ENCODE assay signal across 10 mouse cellular contexts in the genomic region with DNA sequence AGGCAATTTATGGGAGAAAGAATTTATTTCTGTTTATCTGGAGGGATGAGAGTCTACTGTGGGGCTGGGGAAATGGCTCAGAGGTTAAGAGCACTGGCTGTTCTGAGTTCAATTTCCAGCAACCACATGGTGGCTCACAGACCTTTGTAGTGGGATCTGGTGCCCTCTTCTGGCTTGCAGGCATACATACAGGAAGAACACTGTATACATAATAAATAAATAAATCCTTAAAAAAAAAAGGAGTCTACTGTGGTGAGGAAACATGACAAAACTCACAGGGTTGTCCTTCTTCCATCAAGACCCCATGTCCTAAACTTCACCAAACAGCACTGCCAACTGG. TPM values are rescaled to one million over a fixed set of nuclear protein-coding genes. Genes with fewer than 3 reads are reported as not detected.
A peak's percentile ranks its signal among the peaks of the same experiment; 100 is the strongest.
DNase-seq lines count a peak whose midpoint lies in the region; ATAC-seq and TF ChIP-seq lines count a peak whose summit lies in the region.
"Had no signal": no experiment of that assay in that cellular context is flagged by ENCODE, and none has a peak within 500 bp of the region (broad histone marks: within the 10 kb centered on the region; RNA-seq: fewer than 3 reads in every experiment).

No protein-coding gene starts in this region.

- ATAC-seq in intestine, postnatal 0 days: no peak
- ATAC-seq in intestine, embryonic 16.5 days: no peak

- peak; percentile 27 to 45 for DNase-seq in CD8-positive naive resting alpha-beta T cell, adult 2 months (ENCODE audit: low read depth in 2 of 2, low spot score in 2 of 2)
- peak; percentile 35 for DNase-seq in adrenal gland, adult 2 months
- peak; percentile 60 to 74 for DNase-seq in kidney, postnatal 36 days
- no peak for DNase-seq in left cerebral cortex, postnatal 36 days (ENCODE audit: low spot score in 2 of 2)
- DNase-seq in urinary bladder, postnatal 25 days (ENCODE audit: low spot score): no peak

- no peak overlapping the region for H3K9ac ChIP-seq in intestine, postnatal 0 days (ENCODE audit: low read depth, low read length)
- no peak overlapping the region for H3K9ac ChIP-seq in intestine, embryonic 16.5 days (ENCODE audit: low read depth, low read length)
- H3K9ac ChIP-seq: embryonic facial prominence, embryonic 13.5 days had no signal

- no peak overlapping the region for H3K27ac ChIP-seq in intestine, postnatal 0 days (ENCODE audit: low read depth, low read length)
- no peak overlapping the region for H3K27ac ChIP-seq in intestine, embryonic 16.5 days (ENCODE audit: low read length)
- H3K27ac ChIP-seq in small intestine, adult 2 months (ENCODE audit: insufficient read depth, low read depth, low read length): no peak overlapping the region
- H3K27ac ChIP-seq: embryonic facial prominence, embryonic 13.5 days had no signal

- no peak for TF ChIP-seq POLR2A in small intestine, adult 2 months (IDR thresholded peaks at IDR 0.05; ENCODE audit: low read depth, low read length)

- no peaks in the 10 kb centered on the region for H3K27me3 ChIP-seq in intestine, postnatal 0 days (replicated peaks; ENCODE audit: control insufficient read depth, insufficient read depth, low read length)
- no peaks in the 10 kb centered on the region for H3K27me3 ChIP-seq in intestine, embryonic 16.5 days (replicated peaks; ENCODE audit: control insufficient read depth, insufficient read depth, low read length)
- H3K27me3 ChIP-seq in small intestine, adult 2 months (ENCODE audit: control insufficient read depth, insufficient read depth, low read length): no peaks in the 10 kb centered on the region
- H3K27me3 ChIP-seq: embryonic facial prominence, embryonic 13.5 days had no signal

- no peak overlapping the region for H3K4me3 ChIP-seq in intestine, postnatal 0 days (ENCODE audit: low read depth, low read length)
- no peak overlapping the region for H3K4me3 ChIP-seq in intestine, embryonic 16.5 days (ENCODE audit: low read length)
- H3K4me3 ChIP-seq in small intestine, adult 2 months (ENCODE audit: low read depth, low read length): no peak overlapping the region
- H3K4me3 ChIP-seq: embryonic facial prominence, embryonic 13.5 days had no signal

- no peaks in the 10 kb centered on the region for H3K4me1 ChIP-seq in intestine, postnatal 0 days (replicated peaks; ENCODE audit: control insufficient read depth, insufficient read depth, low read length)
- no peaks in the 10 kb centered on the region for H3K4me1 ChIP-seq in intestine, embryonic 16.5 days (ENCODE audit: control insufficient read depth, insufficient read depth, low read length)
- no peaks in the 10 kb centered on the region for H3K4me1 ChIP-seq in small intestine, adult 2 months (ENCODE audit: control insufficient read depth, insufficient read depth, insufficient read length, low read length)
- H3K4me1 ChIP-seq: embryonic facial prominence, embryonic 13.5 days had no signal

- no peak overlapping the region for H3K4me2 ChIP-seq in intestine, postnatal 0 days (replicated peaks; ENCODE audit: low read depth)
- H3K4me2 ChIP-seq in intestine, embryonic 16.5 days (ENCODE audit: low read depth, low read length): no peak overlapping the region
- H3K4me2 ChIP-seq: embryonic facial prominence, embryonic 13.5 days had no signal

- no peaks in the 10 kb centered on the region for H3K9me3 ChIP-seq in intestine, postnatal 0 days (ENCODE audit: control insufficient read depth)
- no peaks in the 10 kb centered on the region for H3K9me3 ChIP-seq in intestine, embryonic 16.5 days (ENCODE audit: control insufficient read depth, low read length)
- H3K9me3 ChIP-seq: embryonic facial prominence, embryonic 13.5 days had no signal

- intact Hi-C loops in left cerebral cortex, postnatal 36 days (cut with DNase I): loop anchor here (5.0 kb wide), 2 partner anchors 53 to 148 kb away; no protein-coding TSS in a partner anchor

- peak; percentile 67 for TF ChIP-seq CTCF in intestine, postnatal 0 days (IDR thresholded peaks at IDR 0.05; ENCODE audit: low read depth)
- TF ChIP-seq CTCF in small intestine, adult 2 months (IDR thresholded peaks at IDR 0.05; ENCODE audit: extremely low read depth, insufficient read length, insufficient replicate concordance, low read depth, low read length): peak; percentile 36; the same call in 1 of the 2 replicates

- H3K36me3 ChIP-seq in intestine, postnatal 0 days (ENCODE audit: control insufficient read depth, insufficient read depth): no peaks in the 10 kb centered on the region
- H3K36me3 ChIP-seq in intestine, embryonic 16.5 days (ENCODE audit: control insufficient read depth, insufficient read depth, low read length): no peaks in the 10 kb centered on the region
- H3K36me3 ChIP-seq in small intestine, adult 2 months (ENCODE audit: control insufficient read depth, insufficient read depth, low read length): no peaks in the 10 kb centered on the region
- H3K36me3 ChIP-seq: embryonic facial prominence, embryonic 13.5 days had no signal

RNA-seq across cellular contexts. Expression of a gene that starts 2.9 kb away (rescaled TPM):
- polyA plus RNA-seq in intestine, postnatal 0 days (2015; fragmentation: Nextera tagmentation; extraction: Ambion mirVana): not detected in 2 replicates
- not detected in 2 replicates for polyA plus RNA-seq in intestine, embryonic 16.5 days (2015; fragmentation: Nextera tagmentation; extraction: Ambion mirVana)
- total RNA-seq in adrenal gland, adult 2 months (2021): not detected
- polyA plus RNA-seq in adrenal gland, adult 2 months (2012; rRNA removed): not detected in 2 replicates
- not detected in 2 replicates for polyA plus RNA-seq in small intestine, adult 2 months (2012; rRNA removed)
- not detected for total RNA-seq in left cerebral cortex, postnatal 36 days (2021)
- total RNA-seq: layer of hippocampus, postnatal 36 days had no signal
- polyA plus RNA-seq: embryonic facial prominence, embryonic 13.5 days had no signal

RNA-seq across cellular contexts. Expression of a gene that starts 5.5 kb away (rescaled TPM):
- 0.33 and 0.55 TPM in 2 replicates for polyA plus RNA-seq in intestine, postnatal 0 days (2015; fragmentation: Nextera tagmentation; extraction: Ambion mirVana)
- polyA plus RNA-seq in intestine, embryonic 16.5 days (2015; fragmentation: Nextera tagmentation; extraction: Ambion mirVana): 0.77 and 0.89 TPM in 2 replicates
- under 1 TPM; 0.37 to 0.83 TPM for total RNA-seq in adrenal gland, adult 2 months (2021)
- polyA plus RNA-seq in adrenal gland, adult 2 months (2012; rRNA removed): 0.06 TPM in 1 of 2 replicates, not detected in the other
- 0.06 and 0.14 TPM in 2 replicates for polyA plus RNA-seq in small intestine, adult 2 months (2012; rRNA removed)
- 1 to 10 TPM; 1.8 to 2.7 TPM for total RNA-seq in left cerebral cortex, postnatal 36 days (2021)

RNA-seq across cellular contexts. Expression of a gene that starts 42.2 kb away (rescaled TPM):
- 5.3 and 6.4 TPM in 2 replicates for polyA plus RNA-seq in intestine, postnatal 0 days (2015; fragmentation: Nextera tagmentation; extraction: Ambion mirVana)
- polyA plus RNA-seq in intestine, embryonic 16.5 days (2015; fragmentation: Nextera tagmentation; extraction: Ambion mirVana): 6.8 TPM in 2 replicates
- 10 to 100 TPM; 13.0 to 19.2 TPM for total RNA-seq in adrenal gland, adult 2 months (2021)
- 0.57 and 0.68 TPM in 2 replicates for polyA plus RNA-seq in adrenal gland, adult 2 months (2012; rRNA removed)
- polyA plus RNA-seq in small intestine, adult 2 months (2012; rRNA removed): 0.15 and 0.22 TPM in 2 replicates
- total RNA-seq in left cerebral cortex, postnatal 36 days (2021): 10 to 100 TPM; 21.7 to 22.0 TPM

RNA-seq across cellular contexts. Expression of a gene that starts 42.9 kb away (rescaled TPM):
- 3.9 and 5.2 TPM in 2 replicates for polyA plus RNA-seq in intestine, postnatal 0 days (2015; fragmentation: Nextera tagmentation; extraction: Ambion mirVana)
- polyA plus RNA-seq in intestine, embryonic 16.5 days (2015; fragmentation: Nextera tagmentation; extraction: Ambion mirVana): 2.2 and 3.3 TPM in 2 replicates
- 10 to 100 TPM; 13.9 to 17.4 TPM for total RNA-seq in adrenal gland, adult 2 months (2021)
- polyA plus RNA-seq in adrenal gland, adult 2 months (2012; rRNA removed): 1.2 and 1.4 TPM in 2 replicates
- 1.7 and 4.6 TPM in 2 replicates for polyA plus RNA-seq in small intestine, adult 2 months (2012; rRNA removed)
- total RNA-seq in left cerebral cortex, postnatal 36 days (2021): 10 to 100 TPM; 12.4 to 16.1 TPM

Comparison
In these comparisons a context has a peak if more than half of its experiments do, and no peak if none do; other contexts are left out.
1. DNase-seq: peak in CD8-positive naive resting alpha-beta T cell, adult 2 months (2 of 2), adrenal gland, adult 2 months (single experiment) and kidney, postnatal 36 days (2 of 2); none in left cerebral cortex, postnatal 36 days (0 of 2) and urinary bladder, postnatal 25 days (single experiment).